Mouse (Mus musculus) embryonic fibroblast, embryonic 13.5 days (primary cell): Measurements from ENCODE around the gene Gmds. TPM values are rescaled to one million over a fixed set of nuclear protein-coding genes. Genes with fewer than 3 reads are reported as not detected.

ENCODE experiments used
- H3K27ac ChIP-seq: 2 replicates; pipeline ENCODE4 v1.5.1; 2012; ENCODE audit warnings: low read length, control low read depth, inconsistent platforms; ENCODE audit not compliant: insufficient read depth
- H3K4me1 ChIP-seq: 2 replicates; pipeline ENCODE4 v1.6.1; 2011; ENCODE audit warnings: low read length; ENCODE audit not compliant: control insufficient read depth, insufficient read depth
- H3K4me3 ChIP-seq: 2 replicates; pipeline ENCODE4 v1.5.1; 2011; ENCODE audit warnings: mild to moderate bottlenecking, control low read depth, low read length; ENCODE audit not compliant: insufficient read depth
- CTCF ChIP-seq: IDR thresholded peaks from 2 replicates; pipeline ENCODE4 v1.5.1; 2011; ENCODE audit warnings: mild to moderate bottlenecking, control low read depth, low read length, moderate library complexity, borderline replicate concordance; ENCODE audit not compliant: insufficient read depth
- POLR2A ChIP-seq: IDR thresholded peaks from 2 replicates; pipeline ENCODE4 v1.6.1; 2011; ENCODE audit warnings: low read depth, mild to moderate bottlenecking, control low read depth, low read length, moderate library complexity
- polyA plus RNA-seq: library from polyadenylated mRNA; stranded (reverse); fragments of >200 nt; gene quantifications from 2 replicates; pipeline ENCODE4 v1.2.4, GENCODE M21; 2011; ENCODE audit warnings: low read depth; ENCODE audit not compliant: missing spikeins, insufficient read length

The Gmds gene
- polyA plus RNA-seq, 1 experiment, result 19.1 TPM

- TF ChIP-seq POLR2A (no peak), CTCF (no peak)
- Histone ChIP-seq H3K4me1 (0 out of 2 replicates have a peak, but pooled peaks cover 2% of the 10 kb centered on the region), H3K27ac (peak overlapping the region; percentile 46; the same call in 1 of the 2 replicates), H3K4me3 (no peak overlapping the region)
These were observed 363.6 kb downstream of the Gmds start for GRCm38 (mm10) chr13:31974751-31975479.

- TF ChIP-seq POLR2A, result no peak
- no peak for TF ChIP-seq CTCF
- H3K27ac ChIP-seq, result no peak overlapping the region
- no peak overlapping the region for H3K4me3 ChIP-seq
These were observed 367.5 kb downstream of the Gmds start for GRCm38 (mm10) chr13:31971040-31971501.

DNA sequence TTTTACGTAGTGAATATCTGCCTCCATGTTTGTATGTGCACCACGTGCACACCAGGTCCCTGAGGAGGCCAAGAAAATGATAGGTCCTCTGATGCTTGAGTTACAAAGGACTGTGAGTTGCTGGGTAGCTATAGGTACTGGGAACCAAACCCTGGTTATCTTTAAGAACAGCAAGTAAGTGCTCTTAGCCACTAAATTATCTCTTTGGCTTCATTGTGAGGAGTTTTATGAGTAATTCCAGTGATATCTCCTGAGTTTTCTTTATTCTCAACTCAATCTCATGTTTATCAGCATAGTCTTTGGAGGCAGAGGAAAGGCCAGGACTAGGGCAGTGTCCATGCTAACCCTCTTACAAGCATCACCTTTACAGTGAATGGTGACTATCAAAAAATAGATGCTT, 370.3 kb downstream of the Gmds start:
- no peak overlapping the region for H3K4me3 ChIP-seq
- no peak for TF ChIP-seq POLR2A
- no peak for TF ChIP-seq CTCF
- no peak overlapping the region for H3K27ac ChIP-seq
- peaks cover 14% of the 10 kb centered on the region for H3K4me1 ChIP-seq

More at GRCm38 (mm10) chr13:31971040-31971501, 367.5 kb downstream of the Gmds start:
- peaks cover 13% of the 10 kb centered on the region for H3K4me1 ChIP-seq

DNA sequence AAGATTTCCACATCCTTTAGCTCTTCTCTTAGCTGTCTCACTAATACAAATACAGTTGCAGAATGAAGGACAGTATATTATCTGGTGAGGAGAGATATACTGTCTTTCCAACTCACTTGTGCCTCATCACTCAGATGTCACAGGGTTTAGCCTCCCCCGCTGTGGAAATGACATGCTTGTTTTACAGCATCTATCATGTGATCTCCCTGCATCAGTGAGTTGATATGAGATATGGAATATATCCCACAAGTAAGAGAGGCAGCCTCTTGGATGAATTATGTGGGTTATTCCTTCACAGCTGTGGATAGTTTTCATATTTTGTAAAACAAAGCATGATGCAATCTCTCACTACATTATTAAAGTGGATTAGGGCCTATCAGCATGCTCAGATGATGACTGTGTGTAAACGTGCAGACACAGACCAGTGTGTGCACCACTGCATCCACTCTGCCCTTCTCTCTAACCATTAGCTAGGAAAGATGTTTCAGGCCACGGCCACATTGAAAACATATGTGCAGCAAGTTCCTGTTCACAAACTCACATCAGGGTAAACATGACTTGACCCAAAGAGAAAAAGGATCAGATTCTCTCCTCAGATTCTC, 371.5 kb downstream of the Gmds start:
- no peak for TF ChIP-seq CTCF
- TF ChIP-seq POLR2A, result no peak
- H3K27ac ChIP-seq, result peak overlapping the region; percentile 72
- H3K4me1 ChIP-seq, result peaks cover 15% of the 10 kb centered on the region
- no peak overlapping the region for H3K4me3 ChIP-seq

DNA sequence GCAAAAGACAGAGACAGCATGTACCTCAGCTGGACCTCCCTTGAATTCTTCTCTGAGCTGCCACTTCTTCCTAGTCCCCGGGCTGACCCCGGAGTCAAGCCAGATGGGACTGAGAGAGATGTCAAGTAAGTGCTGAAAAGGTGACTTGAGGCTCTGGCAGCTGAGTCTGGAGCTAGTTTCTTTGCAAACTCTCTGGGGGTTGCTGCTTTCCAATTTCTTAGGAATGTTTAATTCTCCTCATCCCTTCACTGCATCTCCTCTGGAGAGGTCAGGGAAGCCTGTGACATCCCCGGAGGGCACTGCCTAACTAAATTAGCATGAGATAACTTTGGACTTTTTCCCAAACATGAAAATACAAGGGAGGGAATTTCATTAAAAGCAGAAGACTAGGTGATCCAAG, 378.0 kb downstream of the Gmds start:
- no peak overlapping the region for H3K4me3 ChIP-seq
- peaks cover 8% of the 10 kb centered on the region; the same call in 1 of the 2 replicates for H3K4me1 ChIP-seq
- no peak for TF ChIP-seq POLR2A
- TF ChIP-seq CTCF, result no peak
- H3K27ac ChIP-seq, result no peak overlapping the region

GRCm38 (mm10) chr13:31958346-31959335, 379.9 kb downstream of the Gmds start:
- TF ChIP-seq CTCF (no peak), POLR2A (no peak)
- H3K4me3 ChIP-seq, result no peak overlapping the region
- H3K27ac ChIP-seq, result no peak overlapping the region
- peaks cover 8% of the 10 kb centered on the region; the same call in 1 of the 2 replicates for H3K4me1 ChIP-seq

DNA sequence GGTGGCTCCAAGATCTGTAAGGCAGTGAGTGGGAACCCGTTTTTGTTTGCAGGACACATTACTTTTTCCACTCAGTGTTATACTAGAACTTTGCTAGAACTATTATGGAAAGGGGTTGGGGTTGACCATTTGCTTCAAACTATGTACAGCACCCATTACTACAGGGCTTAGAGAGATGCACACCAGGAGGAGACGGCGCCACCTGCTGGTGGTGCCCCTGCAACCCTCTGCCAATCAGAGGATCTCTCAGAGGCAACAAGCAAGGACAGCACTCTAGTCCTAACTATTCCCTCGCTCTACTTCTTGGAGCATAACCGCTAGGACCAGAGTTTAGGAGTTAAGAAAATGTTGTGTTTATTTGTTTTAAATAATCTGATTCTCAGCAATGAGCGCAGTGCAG, 382.0 kb downstream of the Gmds start:
- H3K27ac ChIP-seq, result no peak overlapping the region
- TF ChIP-seq POLR2A (no peak), CTCF (peak; percentile 43; the same call in 1 of the 2 replicates)
- no peak overlapping the region for H3K4me3 ChIP-seq
- peaks cover 6% of the 10 kb centered on the region; the same call in 1 of the 2 replicates for H3K4me1 ChIP-seq

DNA sequence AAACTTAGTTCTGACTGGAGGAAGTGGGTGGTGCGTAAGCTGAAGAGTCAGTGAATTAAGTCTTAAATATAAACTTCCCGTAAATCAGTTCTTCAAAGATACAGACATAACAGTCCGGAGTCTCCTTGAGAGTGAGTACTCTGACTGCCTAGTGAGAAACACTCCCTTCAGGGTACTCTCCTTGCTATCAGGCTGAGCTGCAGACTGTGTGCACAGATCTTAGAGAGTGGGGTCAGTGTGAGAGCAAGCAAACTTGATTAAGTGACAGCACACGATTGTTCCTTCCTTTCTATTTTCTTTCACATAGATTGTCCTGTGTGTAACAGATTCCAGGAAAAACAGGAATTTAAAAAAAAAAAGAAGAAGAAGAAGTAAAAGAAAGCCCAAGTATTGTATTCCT, 382.4 kb downstream of the Gmds start:
- no peak for TF ChIP-seq POLR2A
- no peak for TF ChIP-seq CTCF
- Histone ChIP-seq H3K27ac (no peak overlapping the region), H3K4me1 (peaks cover 6% of the 10 kb centered on the region; the same call in 1 of the 2 replicates), H3K4me3 (no peak overlapping the region)

- TF ChIP-seq CTCF, result no peak
- TF ChIP-seq POLR2A, result no peak
- Histone ChIP-seq H3K4me1 (peaks cover 6% of the 10 kb centered on the region; the same call in 1 of the 2 replicates), H3K27ac (no peak overlapping the region), H3K4me3 (no peak overlapping the region)
These were observed 383.4 kb downstream of the Gmds start for GRCm38 (mm10) chr13:31955171-31955570.
